Mouse (Mus musculus) left cerebral cortex, adult 11 months (tissue): ENCODE measurements around the gene Gucd1.

ENCODE experiments used
- DNase-seq: peaks from one replicate; pipeline ENCODE4 v3.0.0; 2022; ENCODE audit warnings: low spot score

Gucd1 gene

DNA sequence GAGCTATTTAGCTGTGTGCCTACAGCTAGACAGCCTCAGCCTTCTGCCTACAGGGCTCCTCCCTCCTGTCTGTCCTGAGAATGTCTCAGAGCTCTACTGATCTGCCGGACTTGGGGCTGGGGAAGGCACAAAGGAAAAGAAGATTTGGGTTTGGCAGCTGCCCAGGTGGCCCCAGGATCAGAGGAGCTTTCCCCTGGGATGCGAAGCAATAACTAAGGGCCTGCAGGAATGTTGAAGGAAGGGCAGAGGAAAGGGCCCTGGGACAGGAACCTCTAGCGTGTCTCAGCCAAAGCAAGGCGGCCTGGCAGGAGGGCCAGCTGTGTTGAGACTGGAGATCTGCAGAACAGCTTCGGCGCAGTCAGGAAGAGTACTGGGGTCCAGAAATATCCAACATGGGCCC is 194.8 kb downstream of the Gucd1 start:
- DNase-seq: no peak

DNA sequence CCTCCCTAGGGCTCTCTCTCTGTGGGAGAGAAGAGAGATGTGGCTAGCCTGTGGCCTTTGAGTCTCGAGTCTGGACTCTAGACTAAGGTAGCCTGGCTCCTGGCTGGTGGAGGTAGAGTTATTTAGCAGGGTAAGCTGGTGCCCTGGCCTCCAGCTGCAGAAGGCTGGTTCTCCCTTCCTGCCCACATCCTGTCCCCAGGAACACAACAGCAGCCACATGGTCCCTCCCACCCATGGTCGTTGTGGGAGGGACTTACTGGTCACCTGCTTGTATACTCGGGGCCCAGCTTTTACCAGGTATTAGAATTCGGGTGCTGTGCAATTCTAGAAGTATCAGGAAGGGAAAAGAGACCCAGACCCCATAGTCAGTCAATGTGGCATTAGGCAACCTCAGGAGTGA is 197.5 kb downstream of the Gucd1 start:
- no peak for DNase-seq

DNA sequence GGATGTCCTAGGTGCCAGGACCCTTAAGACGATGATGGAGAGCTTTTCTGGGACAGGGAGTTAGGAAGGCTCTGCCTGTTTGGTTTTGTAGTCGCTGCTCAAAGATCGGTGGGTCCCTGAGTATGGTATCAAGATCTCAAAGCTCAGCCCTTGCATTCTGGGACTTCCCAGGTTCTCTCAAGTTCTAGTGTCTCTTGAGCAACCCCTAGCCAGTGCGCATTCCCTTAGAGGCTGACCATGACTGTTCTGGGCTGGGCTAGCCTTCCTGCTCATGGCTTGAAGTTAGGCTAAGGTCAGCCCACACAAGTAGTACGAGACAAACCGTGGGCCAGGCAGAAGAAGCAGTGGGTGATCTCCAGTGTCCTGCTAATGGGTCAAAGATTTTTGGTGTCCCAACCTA is 199.6 kb downstream of the Gucd1 start:
- no peak for DNase-seq

DNA sequence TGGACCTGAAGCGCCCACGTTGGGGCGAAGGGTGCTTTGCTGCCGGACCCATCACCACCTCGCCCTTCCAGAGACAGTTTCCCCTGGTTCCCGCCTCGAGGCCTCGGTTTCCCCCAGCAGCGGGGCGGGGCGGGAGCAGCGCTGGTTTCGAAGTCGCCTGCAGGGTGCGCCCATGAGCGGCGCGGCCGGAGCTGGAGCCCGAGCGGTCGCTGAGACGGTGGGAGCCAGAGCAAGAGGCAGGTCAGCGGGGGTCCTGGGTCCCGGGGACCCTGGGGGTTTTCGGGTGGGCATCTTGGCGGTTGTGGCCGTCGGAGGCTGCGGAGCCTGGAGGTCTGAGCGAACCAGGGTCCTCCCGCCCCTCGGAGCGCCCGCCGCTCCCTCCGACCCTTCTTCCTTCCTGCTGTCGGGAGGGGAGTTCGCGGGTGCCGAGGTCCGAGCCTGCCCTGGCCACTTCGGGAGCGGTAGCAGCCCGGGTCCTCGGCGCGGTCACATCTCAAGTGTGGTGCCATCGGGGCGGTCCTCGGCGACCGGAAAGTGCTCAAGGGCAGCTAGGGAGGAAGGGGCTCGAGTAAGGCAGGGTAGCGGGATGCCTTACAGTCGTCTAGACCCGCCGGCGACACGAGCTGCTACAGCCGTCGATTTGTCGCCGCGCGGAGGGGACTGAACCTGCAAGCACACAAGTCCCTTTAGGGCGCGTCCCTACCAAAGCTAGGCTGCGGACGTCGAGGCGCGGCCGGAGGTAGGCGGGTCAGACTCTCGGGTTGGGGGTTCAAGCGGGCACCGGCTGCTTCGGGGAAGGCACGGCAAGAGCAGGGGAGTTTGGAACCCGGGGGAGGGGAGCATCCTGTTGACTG is 200.6 kb downstream of the Gucd1 start:
- DNase-seq: no peak

DNA sequence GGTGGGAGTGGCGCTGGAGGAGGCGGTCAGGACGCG is 201.1 kb downstream of the Gucd1 start, which contains the start of gene Adora2a:
Gene Adora2a (plus strand): TSS at position 6 of the 36 bp plus-strand sequence.
- no peak for DNase-seq

DNA sequence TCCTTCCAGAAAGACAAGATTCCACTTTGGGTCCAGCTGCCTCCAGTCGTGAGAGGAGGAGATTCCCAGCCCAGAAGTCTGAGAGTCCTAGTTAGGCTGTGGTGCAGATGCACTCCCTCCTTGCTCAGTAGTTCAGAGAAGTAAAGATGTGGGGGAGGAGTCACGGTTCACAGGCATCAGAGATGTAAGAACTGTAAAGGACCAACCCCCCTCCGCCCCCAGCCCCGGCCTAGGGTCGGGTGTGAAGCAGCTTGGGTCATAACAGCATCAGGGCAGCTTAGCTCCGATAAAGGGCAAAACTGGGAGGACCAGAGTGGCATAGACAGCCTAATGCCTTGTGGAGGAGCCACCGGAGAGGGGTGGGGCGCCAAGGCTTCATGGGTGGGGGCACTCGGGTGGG is 201.3 kb downstream of the Gucd1 start:
- DNase-seq: no peak

DNA sequence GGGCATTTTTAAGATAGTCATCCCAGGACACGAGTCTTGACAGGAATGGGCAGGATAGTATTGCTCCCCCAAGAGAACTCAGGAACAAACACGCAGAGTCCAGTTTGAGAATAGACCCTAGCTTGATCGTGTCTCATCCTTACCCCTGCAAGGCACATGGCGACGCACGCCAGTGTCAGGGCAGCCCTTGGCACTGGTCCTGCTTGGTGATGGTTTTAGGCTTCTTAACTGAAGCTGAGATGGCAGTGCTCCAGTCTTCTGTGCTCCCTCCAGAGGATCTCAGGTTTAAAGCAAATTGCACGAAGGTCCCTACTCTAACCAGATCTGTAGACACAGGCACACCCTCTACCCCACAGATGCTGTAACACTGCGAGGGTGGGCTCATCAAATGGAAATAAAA is 202.0 kb downstream of the Gucd1 start:
- no peak for DNase-seq

DNA sequence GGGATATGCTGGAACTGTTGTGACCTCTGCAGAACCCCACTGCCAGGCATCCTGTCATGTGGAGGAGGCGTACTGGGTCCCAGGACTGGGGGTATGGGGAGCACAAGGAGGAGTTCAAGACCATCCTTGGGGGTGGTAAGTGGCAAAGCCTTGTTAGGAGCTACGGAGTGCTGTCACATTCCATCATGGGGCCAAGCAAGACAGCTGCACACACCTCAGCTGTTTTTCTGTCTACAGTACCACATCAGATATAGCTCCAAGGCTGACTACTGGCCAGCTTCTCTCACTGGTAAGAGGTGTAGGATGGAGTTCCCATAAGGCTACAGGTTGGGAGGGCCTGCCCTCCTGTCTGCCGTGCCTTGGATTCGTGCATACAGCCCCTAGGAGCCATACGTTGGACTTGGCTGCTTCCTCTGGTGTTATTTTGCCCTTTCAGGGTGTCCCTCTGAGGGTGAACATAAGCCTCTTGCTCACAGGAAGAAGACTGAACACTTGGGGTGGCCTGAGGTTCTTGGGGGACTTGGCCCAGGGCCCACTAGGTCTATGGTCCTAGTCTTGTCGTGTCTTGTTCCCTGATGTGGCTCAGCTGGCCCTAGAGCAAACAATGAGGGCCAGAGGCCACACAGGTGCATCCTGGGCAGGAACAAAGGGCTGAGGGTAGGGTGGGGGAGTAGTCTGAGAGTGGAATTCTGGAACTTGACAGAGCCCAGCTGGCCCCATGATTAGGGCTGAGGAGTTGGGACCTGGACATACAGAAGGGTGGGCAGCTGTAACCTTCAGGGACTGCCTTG is 203.4 kb downstream of the Gucd1 start:
- no peak for DNase-seq

DNA sequence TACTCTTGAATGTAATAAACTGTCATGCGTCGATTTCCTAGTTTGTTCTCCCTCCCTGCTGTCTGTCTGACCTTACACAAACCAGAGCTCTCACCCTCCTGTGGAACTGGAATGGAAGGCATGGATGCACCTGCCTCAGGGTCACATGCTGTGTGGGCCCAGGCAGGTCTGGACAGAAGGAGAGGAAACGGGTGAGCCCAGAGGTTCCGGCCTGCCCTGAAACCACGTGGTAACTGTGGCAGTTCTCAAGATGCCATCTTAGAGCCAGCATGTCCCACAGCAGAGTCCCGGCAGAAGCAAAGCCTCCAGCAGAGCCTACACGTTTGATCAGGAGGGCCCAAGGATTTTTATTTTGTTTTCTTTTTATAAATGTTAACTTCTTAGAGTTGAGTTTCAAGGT is 205.4 kb downstream of the Gucd1 start:
- no peak for DNase-seq

DNA sequence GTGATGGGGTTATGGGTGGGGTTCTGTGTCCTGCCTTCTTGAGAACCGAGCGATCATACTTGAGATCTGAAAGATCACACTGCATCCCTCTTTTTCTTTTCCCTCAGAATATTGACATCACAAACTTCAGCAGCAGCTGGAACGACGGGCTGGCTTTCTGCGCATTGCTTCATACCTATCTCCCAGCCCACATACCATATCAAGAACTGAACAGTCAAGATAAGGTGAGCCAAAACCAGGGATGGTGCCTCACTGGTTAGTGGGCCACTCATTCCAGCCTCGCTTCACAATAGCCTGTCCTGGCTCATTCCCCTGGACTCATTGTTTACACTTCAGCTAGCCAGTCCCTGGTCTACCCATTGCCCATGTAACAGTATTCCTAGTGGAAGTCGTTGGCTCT is 210.6 kb downstream of the Gucd1 start:
- no peak for DNase-seq

DNA sequence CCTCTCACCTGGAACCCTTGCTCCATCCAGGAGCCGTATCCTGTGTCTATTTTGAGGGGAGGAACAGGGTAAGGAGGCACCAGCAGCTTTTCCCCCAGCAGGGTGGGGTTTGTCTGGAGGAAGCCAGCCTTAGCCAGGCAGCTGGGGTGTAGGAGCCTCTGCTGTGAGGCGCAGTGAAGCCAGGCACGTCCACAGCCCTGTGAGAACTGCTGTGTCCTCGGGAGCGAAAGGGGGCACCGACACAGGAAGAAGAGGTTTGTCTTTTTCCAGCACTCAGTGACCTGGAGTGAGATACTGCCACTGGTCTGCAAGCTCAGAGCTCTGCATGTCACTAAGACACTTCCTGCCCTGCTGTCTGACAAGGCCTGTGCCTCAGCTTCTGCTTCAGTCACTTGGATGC is 213.4 kb downstream of the Gucd1 start:
- no peak for DNase-seq

DNA sequence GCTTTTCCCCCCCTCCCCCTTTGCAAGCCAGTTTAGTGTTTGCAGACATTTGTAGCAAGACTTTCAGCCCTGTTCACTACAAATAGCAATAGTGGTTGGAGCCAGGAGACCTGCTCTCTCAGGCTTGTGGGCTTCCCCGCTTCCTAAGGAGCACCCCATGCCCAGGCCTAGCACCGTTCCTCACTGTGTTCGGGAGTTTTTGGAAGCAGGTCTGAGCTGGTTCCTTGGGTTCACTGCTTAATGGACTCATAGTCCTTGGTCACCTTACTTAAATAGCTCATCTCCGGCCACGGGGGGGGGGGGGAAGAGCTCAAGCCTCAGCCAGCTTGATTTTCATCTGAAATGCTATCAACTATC is 213.7 kb downstream of the Gucd1 start:
- no peak for DNase-seq

DNA sequence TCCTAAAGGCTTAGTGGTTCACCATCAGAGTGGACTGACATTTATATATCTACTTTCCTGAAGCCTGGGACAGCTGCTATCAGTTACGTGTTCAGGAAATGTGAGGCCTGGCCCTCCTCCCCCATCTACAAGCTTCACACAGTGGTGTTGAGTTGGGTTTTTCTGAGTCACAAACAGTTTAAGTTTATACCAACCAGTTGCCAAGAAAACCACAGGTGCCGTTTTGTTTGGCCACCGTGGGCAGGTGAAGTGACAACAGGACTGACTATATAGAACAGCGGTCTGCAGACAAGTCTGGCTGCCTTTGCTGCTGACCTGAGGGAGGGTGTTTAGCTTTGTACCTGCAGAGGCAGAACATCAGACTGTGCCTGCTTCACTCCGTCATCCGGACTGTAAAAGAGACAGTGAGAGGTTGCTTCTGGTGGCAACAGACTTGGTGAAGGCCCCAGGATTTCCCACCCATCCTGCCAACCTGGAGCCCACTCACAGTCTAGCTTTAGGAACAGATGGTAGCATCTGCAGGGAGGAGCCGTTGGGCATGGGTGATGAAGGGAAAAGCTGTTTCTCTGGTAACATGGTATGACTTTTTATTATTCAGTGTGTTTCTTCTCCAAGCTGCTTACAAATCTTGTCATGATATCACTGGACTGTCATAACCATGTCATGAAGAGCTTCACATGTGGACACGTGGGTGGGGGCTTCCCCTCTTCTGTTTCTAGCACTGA is 214.3 kb downstream of the Gucd1 start:
- DNase-seq: peak; percentile 62

DNA sequence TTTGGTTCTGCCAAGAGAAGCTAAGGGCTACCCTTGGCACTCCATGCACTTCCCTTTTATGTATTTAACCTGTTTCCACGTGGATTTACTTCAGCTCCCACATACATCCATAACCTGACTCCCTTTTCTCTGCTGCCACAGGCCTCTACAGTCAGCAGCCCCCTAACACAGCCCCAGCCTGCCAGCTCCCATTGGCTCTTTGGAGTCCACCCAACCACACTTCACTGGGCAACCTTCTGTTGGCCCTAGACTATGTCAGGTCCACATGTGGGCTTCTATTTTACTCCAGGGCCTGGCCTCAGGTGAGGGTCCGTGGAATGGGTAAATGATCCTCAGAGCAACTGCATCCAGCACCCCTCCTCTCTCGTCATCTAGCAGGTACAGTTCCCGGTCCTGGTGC is 215.2 kb downstream of the Gucd1 start:
- DNase-seq: no peak

DNA sequence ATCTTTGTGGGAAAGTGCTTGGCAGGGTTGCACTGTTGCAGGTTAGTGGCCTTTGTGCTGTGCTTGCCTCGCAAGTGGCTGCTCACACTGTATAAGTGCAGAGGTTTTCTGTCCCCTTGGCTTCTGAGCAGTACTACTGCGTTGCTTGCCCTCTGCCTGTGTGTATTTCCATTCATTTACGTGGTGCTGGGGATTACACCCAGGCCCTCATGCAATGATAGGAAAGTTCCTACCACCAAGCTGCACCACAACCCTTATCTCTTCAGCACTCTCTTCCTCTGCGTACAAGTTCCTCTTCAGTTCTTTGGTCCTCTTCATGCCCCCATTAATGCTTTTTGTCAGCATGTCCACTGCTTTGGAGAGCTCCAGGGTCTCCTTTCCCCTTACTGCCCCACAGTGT is 215.8 kb downstream of the Gucd1 start:
- DNase-seq: no peak

DNA sequence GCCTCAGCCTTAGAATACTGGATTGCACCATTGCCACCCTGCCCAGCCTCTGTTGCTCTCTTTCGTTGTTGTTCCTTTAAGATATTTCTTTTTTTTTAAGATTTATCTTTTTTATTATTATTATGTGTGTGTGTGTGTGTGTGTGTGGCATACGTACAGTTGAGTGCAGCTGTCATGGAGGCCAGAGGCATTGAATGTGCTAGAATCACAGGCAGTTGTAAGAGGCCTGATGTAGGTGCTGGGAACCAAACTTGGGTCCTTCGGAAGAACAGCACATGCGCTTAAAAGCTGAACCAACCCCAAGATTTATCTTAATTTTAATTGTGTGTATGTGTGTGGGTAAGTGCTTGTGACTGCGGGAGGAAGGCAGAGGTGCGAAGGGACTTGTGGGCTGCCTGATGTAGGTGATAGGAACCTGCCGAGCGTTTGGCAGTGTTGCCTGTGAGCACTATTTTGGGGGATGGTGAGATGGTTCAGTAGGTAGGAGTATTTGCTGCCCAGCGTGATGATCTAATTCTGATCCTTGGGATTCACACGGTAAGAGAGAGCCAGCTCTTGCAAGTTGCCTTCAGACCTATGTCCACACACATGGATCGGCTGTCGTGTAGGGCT is 216.5 kb downstream of the Gucd1 start:
- DNase-seq: no peak
